Mouse (Mus musculus) embryonic facial prominence, embryonic 11.5 days (tissue): Measurements from ENCODE around the gene Ubac2. TPM values are rescaled to one million over a fixed set of nuclear protein-coding genes. Genes with fewer than 3 reads are reported as not detected.
A peak's percentile ranks its signal among the peaks of the same experiment; 100 is the strongest.

Experiments
- ATAC-seq: fragments of 200-750 bp; cut with Nextera tagmentation; replicated peaks from 2 replicates; pipeline ENCODE4 v1.8.0; 2017; ENCODE audit warnings: low read depth; ENCODE audit not compliant: insufficient number of reproducible peaks, low FRiP score, low TSS enrichment
- DNase-seq: peaks from one replicate; pipeline ENCODE4 v3.0.0-alpha.2; 2015; ENCODE audit warnings: low spot score
- H3K27ac ChIP-seq: fragments of 300-500 bp; sonication (generic); replicated peaks from 2 replicates; pipeline ENCODE4 v1.5.1; 2014; ENCODE audit warnings: mild to moderate bottlenecking, low read depth, low read length, control low read depth
- H3K27me3 ChIP-seq: fragments of 300-500 bp; sonication (generic); 2 replicates; pipeline ENCODE4 v1.6.1; 2014; ENCODE audit warnings: mild to moderate bottlenecking, low read length, moderate library complexity, mixed read lengths; ENCODE audit not compliant: control insufficient read depth, insufficient read depth
- H3K36me3 ChIP-seq: fragments of 300-500 bp; sonication (generic); replicated peaks from 2 replicates; pipeline ENCODE4 v1.6.1; 2014; ENCODE audit warnings: low read depth, mild to moderate bottlenecking, low read length, moderate library complexity, mixed read lengths; ENCODE audit not compliant: control insufficient read depth, insufficient read depth
- H3K4me1 ChIP-seq: fragments of 300-500 bp; sonication (generic); 2 replicates; pipeline ENCODE4 v1.6.1; 2014; ENCODE audit warnings: low read length, mixed read lengths; ENCODE audit not compliant: control insufficient read depth, insufficient read depth
- H3K4me2 ChIP-seq: fragments of 300-500 bp; sonication (generic); 2 replicates; pipeline ENCODE4 v1.6.1; 2014; ENCODE audit warnings: low read depth, mild to moderate bottlenecking, control low read depth, low read length, moderate library complexity
- H3K4me3 ChIP-seq: fragments of 300-500 bp; sonication (generic); 2 replicates; pipeline ENCODE4 v1.5.1; 2014; ENCODE audit warnings: low read depth, low read length, control low read depth
- H3K9ac ChIP-seq: fragments of 300-500 bp; sonication (generic); replicated peaks from 2 replicates; pipeline ENCODE4 v1.6.1; 2014; ENCODE audit warnings: mild to moderate bottlenecking, control low read depth, low read length
- H3K9me3 ChIP-seq: fragments of 300-500 bp; sonication (generic); replicated peaks from 2 replicates; pipeline ENCODE4 v1.6.1; 2016; ENCODE audit warnings: mild to moderate bottlenecking, low read length, inconsistent platforms, mixed read lengths; ENCODE audit not compliant: control insufficient read depth
- WGBS: fragments of 180-500 bp; shearing (Covaris S2); extraction: QIAGEN DNeasy Blood & Tissue Kit; methylation state at CpG from one replicate; pipeline ENCODE4 v1.1.7; 2014; 5-methylcytosine and 5-hydroxymethylcytosine counted together
- polyA plus RNA-seq: library from polyadenylated mRNA; unstranded; fragments of >200 nt; fragmentation: Nextera tagmentation; extraction: Ambion mirVana; gene quantifications from 2 replicates; pipeline ENCODE4 v1.2.1, GENCODE M21; 2014

Ubac2 gene
- polyA plus RNA-seq, 1 experiment from 2014 or later = 71.9 TPM

GRCm38 (mm10) chr14:122012814-122013213 is 134.4 kb downstream of the Ubac2 start:
- Histone ChIP-seq H3K9ac (no peak overlapping the region), H3K27ac (no peak overlapping the region), H3K4me1 (no peaks in the 10 kb centered on the region), H3K4me3 (no peak overlapping the region), H3K27me3 (no peaks in the 10 kb centered on the region), H3K36me3 (no peaks in the 10 kb centered on the region; the same call in 1 of the 2 replicates), H3K9me3 (no peaks in the 10 kb centered on the region), H3K4me2 (no peak overlapping the region)
- 72% methylated on average over 13 of the region's 13 CpGs for WGBS
- ATAC-seq (no peak), DNase-seq (no peak)

GRCm38 (mm10) chr14:122013417-122013951 is 135.1 kb downstream of the Ubac2 start:
- Histone ChIP-seq H3K27me3 (no peaks in the 10 kb centered on the region), H3K4me1 (no peaks in the 10 kb centered on the region), H3K36me3 (no peaks in the 10 kb centered on the region; the same call in 1 of the 2 replicates), H3K27ac (no peak overlapping the region), H3K4me2 (no peak overlapping the region), H3K9ac (no peak overlapping the region), H3K4me3 (no peak overlapping the region), H3K9me3 (no peaks in the 10 kb centered on the region)
- WGBS = 88% methylated on average over 14 of the region's 14 CpGs
- DNase-seq (no peak), ATAC-seq (no peak)

- no peak overlapping the region for H3K9ac ChIP-seq
- H3K4me3 ChIP-seq = no peak overlapping the region
- H3K4me2 ChIP-seq = no peak overlapping the region
- no peak overlapping the region for H3K27ac ChIP-seq
- ATAC-seq = no peak
- no peaks in the 10 kb centered on the region; the same call in 1 of the 2 replicates for H3K36me3 ChIP-seq
- 52% methylated on average over 2 of the region's 2 CpGs for WGBS
- H3K9me3 ChIP-seq = no peaks in the 10 kb centered on the region
- H3K4me1 ChIP-seq = no peaks in the 10 kb centered on the region
- no peak for DNase-seq
- no peaks in the 10 kb centered on the region for H3K27me3 ChIP-seq
Observed at GRCm38 (mm10) chr14:122017958-122018357, 139.5 kb downstream of the Ubac2 start.

- Histone ChIP-seq H3K4me2 (no peak overlapping the region), H3K9ac (no peak overlapping the region), H3K9me3 (no peaks in the 10 kb centered on the region), H3K4me3 (no peak overlapping the region), H3K27ac (no peak overlapping the region), H3K27me3 (no peaks in the 10 kb centered on the region), H3K4me1 (no peaks in the 10 kb centered on the region), H3K36me3 (no peaks in the 10 kb centered on the region)
- ATAC-seq (no peak), DNase-seq (no peak)
- 86% methylated on average over 2 of the region's 2 CpGs for WGBS
Observed at GRCm38 (mm10) chr14:122019389-122019788, 141.0 kb downstream of the Ubac2 start.

- H3K4me2 ChIP-seq = no peak overlapping the region
- H3K4me3 ChIP-seq = no peak overlapping the region
- no peak overlapping the region for H3K9ac ChIP-seq
- no peak for DNase-seq
- H3K36me3 ChIP-seq = no peaks in the 10 kb centered on the region
- no peaks in the 10 kb centered on the region for H3K4me1 ChIP-seq
- H3K9me3 ChIP-seq = no peaks in the 10 kb centered on the region
- WGBS = 94% methylated on average over 6 of the region's 6 CpGs
- H3K27me3 ChIP-seq = no peaks in the 10 kb centered on the region
- H3K27ac ChIP-seq = no peak overlapping the region
- ATAC-seq = peak; percentile 78; the same call in 1 of the 2 replicates
Observed at GRCm38 (mm10) chr14:122020567-122020966, 142.1 kb downstream of the Ubac2 start.

GRCm38 (mm10) chr14:122023054-122023453 is 144.6 kb downstream of the Ubac2 start:
- no peaks in the 10 kb centered on the region for H3K27me3 ChIP-seq
- no peak overlapping the region for H3K27ac ChIP-seq
- H3K4me3 ChIP-seq = no peak overlapping the region
- DNase-seq (no peak), ATAC-seq (no peak)
- no peaks in the 10 kb centered on the region for H3K9me3 ChIP-seq
- H3K4me2 ChIP-seq = no peak overlapping the region
- no peak overlapping the region for H3K9ac ChIP-seq
- 83% methylated on average over 1 of the region's 1 CpGs for WGBS
- no peaks in the 10 kb centered on the region for H3K36me3 ChIP-seq
- H3K4me1 ChIP-seq = no peaks in the 10 kb centered on the region

- DNase-seq = no peak
- Histone ChIP-seq H3K4me2 (no peak overlapping the region), H3K36me3 (no peaks in the 10 kb centered on the region), H3K9me3 (no peaks in the 10 kb centered on the region), H3K4me1 (no peaks in the 10 kb centered on the region), H3K27ac (no peak overlapping the region), H3K4me3 (no peak overlapping the region), H3K27me3 (no peaks in the 10 kb centered on the region), H3K9ac (no peak overlapping the region)
- no peak for ATAC-seq
Observed at GRCm38 (mm10) chr14:122023928-122024327, 145.5 kb downstream of the Ubac2 start.

GRCm38 (mm10) chr14:122028926-122029745 is 150.7 kb downstream of the Ubac2 start:
- no peak overlapping the region for H3K27ac ChIP-seq
- H3K27me3 ChIP-seq = no peaks in the 10 kb centered on the region
- DNase-seq = no peak
- no peak overlapping the region for H3K9ac ChIP-seq
- no peak overlapping the region for H3K4me3 ChIP-seq
- no peaks in the 10 kb centered on the region for H3K36me3 ChIP-seq
- no peak overlapping the region for H3K4me2 ChIP-seq
- ATAC-seq = no peak
- 91% methylated on average over 11 of the region's 11 CpGs for WGBS
- H3K4me1 ChIP-seq = no peaks in the 10 kb centered on the region
- H3K9me3 ChIP-seq = no peaks in the 10 kb centered on the region
